ENCODE assay signal across 21 mouse cellular contexts in the genomic region with DNA sequence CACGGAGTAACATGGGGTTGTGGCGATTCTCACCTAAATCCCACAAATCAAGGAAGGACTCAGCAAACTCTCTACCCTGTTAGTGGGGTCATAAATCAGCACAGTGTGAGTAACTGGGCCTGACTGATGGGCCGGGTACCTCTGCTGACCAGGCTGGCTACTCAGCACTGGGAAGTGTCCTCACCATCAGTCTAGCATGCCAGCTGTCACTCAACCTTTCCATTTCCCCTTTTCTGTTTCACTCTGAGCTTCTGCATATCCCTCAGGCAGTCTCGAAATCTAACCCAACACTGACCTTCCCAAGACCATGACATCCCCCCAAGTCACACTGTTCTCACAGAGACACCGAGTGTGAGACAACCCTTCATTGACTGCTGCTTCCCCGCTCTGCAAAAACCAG.
A peak's percentile ranks its signal among the peaks of the same experiment; 100 is the strongest.
DNase-seq lines count a peak whose midpoint lies in the region; ATAC-seq and TF ChIP-seq lines count a peak whose summit lies in the region.
"Had no signal": no experiment of that assay in that cellular context is flagged by ENCODE, and none has a peak within 500 bp of the region (broad histone marks: within the 10 kb centered on the region; RNA-seq: fewer than 3 reads in every experiment).

No protein-coding gene starts in this region.

- DNase-seq in liver, adult 2 months (ENCODE audit: extremely low read depth, low read depth, low spot score): peak; percentile 5
- DNase-seq in spleen, postnatal 36 days (ENCODE audit: low spot score in 2 of 2): peak; percentile 68
- no peak for DNase-seq in spleen, adult 12 weeks (ENCODE audit: low spot score)
- DNase-seq in splenic B cell, adult 2 months (ENCODE audit: low read depth, low spot score): peak; percentile 72
- no peak for DNase-seq in kidney, adult 2 months
- DNase-seq: adrenal gland, postnatal 25 days; cerebellum, postnatal 25 days; gastrocnemius, postnatal 10 days; heart, postnatal 36 days; kidney, adult 18-20 months; kidney, postnatal 14 days; right cerebral cortex, postnatal 14 days had no signal

- no peaks in the 10 kb centered on the region for H3K9me3 ChIP-seq in liver, embryonic 12.5 days (replicated peaks)
- no peaks in the 10 kb centered on the region for H3K9me3 ChIP-seq in hindbrain, embryonic 12.5 days (replicated peaks)
- H3K9me3 ChIP-seq: limb, embryonic 12.5 days; liver, embryonic 15.5 days; midbrain, embryonic 13.5 days; neural tube, embryonic 15.5 days had no signal

- no peak for ATAC-seq in liver, embryonic 12.5 days
- ATAC-seq in granulocyte monocyte progenitor cell, adult 5-6 weeks (replicated peaks; ENCODE audit: poor library complexity, severe bottlenecking): peak; percentile 99
- ATAC-seq in hindbrain, embryonic 12.5 days (ENCODE audit: low FRiP score): no peak
- ATAC-seq: midbrain, embryonic 13.5 days had no signal

- H3K36me3 ChIP-seq in liver, adult 2 months (ENCODE audit: control insufficient read depth, insufficient read depth, low read length): no peaks in the 10 kb centered on the region
- no peaks in the 10 kb centered on the region for H3K36me3 ChIP-seq in liver, embryonic 12.5 days
- H3K36me3 ChIP-seq in splenic B cell, adult 2 months (ENCODE audit: control insufficient read depth, insufficient read depth, low read length, poor library complexity, severe bottlenecking): no peaks in the 10 kb centered on the region
- H3K36me3 ChIP-seq in kidney, adult 2 months (ENCODE audit: control insufficient read depth, insufficient read depth, low read length): no peaks in the 10 kb centered on the region
- H3K36me3 ChIP-seq in hindbrain, embryonic 12.5 days: no peaks in the 10 kb centered on the region
- H3K36me3 ChIP-seq: limb, embryonic 12.5 days; liver, embryonic 15.5 days; midbrain, embryonic 13.5 days; neural tube, embryonic 15.5 days had no signal

- H3K27me3 ChIP-seq in liver, adult 2 months (ENCODE audit: control insufficient read depth, insufficient read depth, low read length): no peaks in the 10 kb centered on the region
- H3K27me3 ChIP-seq in liver, embryonic 12.5 days (replicated peaks): 0 out of 2 replicates have a peak, but pooled peaks cover 4% of the 10 kb centered on the region
- no peaks in the 10 kb centered on the region for H3K27me3 ChIP-seq in splenic B cell, adult 2 months (ENCODE audit: control insufficient read depth, insufficient read depth, low read length, poor library complexity, severe bottlenecking)
- no peaks in the 10 kb centered on the region for H3K27me3 ChIP-seq in kidney, adult 2 months (replicated peaks; ENCODE audit: control insufficient read depth, insufficient read depth, low read length)
- H3K27me3 ChIP-seq in hindbrain, embryonic 12.5 days: no peaks in the 10 kb centered on the region
- H3K27me3 ChIP-seq: limb, embryonic 12.5 days; liver, embryonic 15.5 days; midbrain, embryonic 13.5 days; neural tube, embryonic 15.5 days had no signal

- TF ChIP-seq POLR2A in liver, adult 2 months (IDR thresholded peaks at IDR 0.05; ENCODE audit: extremely low read depth, insufficient read depth, low read length): no peak
- no peak for TF ChIP-seq POLR2A in kidney, adult 2 months (IDR thresholded peaks at IDR 0.05; ENCODE audit: low read depth, low read length)

- TF ChIP-seq CTCF in liver, adult 2 months (IDR thresholded peaks at IDR 0.05; ENCODE audit: low read depth, low read length): no peak
- TF ChIP-seq CTCF in kidney, adult 2 months (conservative IDR thresholded peaks at IDR 0.05; ENCODE audit: insufficient read depth, insufficient read length, low read depth, low read length): no peak

- H3K4me2 ChIP-seq in liver, embryonic 12.5 days: no peak overlapping the region
- no peak overlapping the region for H3K4me2 ChIP-seq in hindbrain, embryonic 12.5 days (replicated peaks)
- H3K4me2 ChIP-seq: limb, embryonic 12.5 days; liver, embryonic 15.5 days; midbrain, embryonic 13.5 days; neural tube, embryonic 15.5 days had no signal

- H3K79me2 ChIP-seq in liver, adult 2 months (ENCODE audit: control insufficient read depth, insufficient read depth, low read length): no peaks in the 10 kb centered on the region

- 81% methylated on average over 6 of the region's 6 CpGs for WGBS in liver, adult 2 months
- WGBS in liver, embryonic 12.5 days (ENCODE audit: insufficient replicate concordance): 54% methylated on average over 6 of the region's 6 CpGs
- WGBS in kidney, adult 2 months: 78% methylated on average over 6 of the region's 6 CpGs
- WGBS in hindbrain, embryonic 12.5 days: 84% methylated on average over 6 of the region's 6 CpGs

- H3K9ac ChIP-seq in liver, adult 2 months (ENCODE audit: low read depth, low read length): no peak overlapping the region
- no peak overlapping the region for H3K9ac ChIP-seq in liver, embryonic 12.5 days
- H3K9ac ChIP-seq in hindbrain, embryonic 12.5 days: no peak overlapping the region
- H3K9ac ChIP-seq: limb, embryonic 12.5 days; liver, embryonic 15.5 days; midbrain, embryonic 13.5 days; neural tube, embryonic 15.5 days had no signal

- no peak overlapping the region for H3K4me3 ChIP-seq in liver, adult 2 months (ENCODE audit: insufficient read depth, low read depth, low read length)
- no peak overlapping the region for H3K4me3 ChIP-seq in liver, embryonic 12.5 days
- no peak overlapping the region for H3K4me3 ChIP-seq in kidney, adult 2 months (ENCODE audit: insufficient read depth, low read depth, low read length)
- no peak overlapping the region for H3K4me3 ChIP-seq in hindbrain, embryonic 12.5 days
- H3K4me3 ChIP-seq: heart, adult 2 months; limb, embryonic 12.5 days; liver, embryonic 15.5 days; midbrain, embryonic 13.5 days; neural tube, embryonic 15.5 days had no signal

- no peaks in the 10 kb centered on the region for H3K4me1 ChIP-seq in liver, adult 2 months (ENCODE audit: control insufficient read depth, insufficient read depth, low read length)
- H3K4me1 ChIP-seq in liver, embryonic 12.5 days: peaks cover 30% of the 10 kb centered on the region
- no peaks in the 10 kb centered on the region for H3K4me1 ChIP-seq in kidney, adult 2 months (ENCODE audit: control insufficient read depth, insufficient read depth, low read length)
- no peaks in the 10 kb centered on the region for H3K4me1 ChIP-seq in hindbrain, embryonic 12.5 days
- H3K4me1 ChIP-seq: limb, embryonic 12.5 days; midbrain, embryonic 13.5 days; neural tube, embryonic 15.5 days had no signal

- no peak overlapping the region for H3K27ac ChIP-seq in liver, adult 2 months (replicated peaks; ENCODE audit: insufficient read depth, low read depth, low read length)
- H3K27ac ChIP-seq in liver, embryonic 12.5 days: no peak overlapping the region
- no peak overlapping the region for H3K27ac ChIP-seq in kidney, adult 2 months (ENCODE audit: insufficient read depth, low read depth, low read length)
- H3K27ac ChIP-seq in hindbrain, embryonic 12.5 days: no peak overlapping the region
- H3K27ac ChIP-seq: heart, adult 2 months; limb, embryonic 12.5 days; liver, embryonic 15.5 days; macrophage; midbrain, embryonic 13.5 days; neural tube, embryonic 15.5 days had no signal

Comparison
In these comparisons a context has a peak if more than half of its experiments do, and no peak if none do; other contexts are left out.
1. DNase-seq: peak in liver, adult 2 months (single experiment), spleen, postnatal 36 days (2 of 2) and splenic B cell, adult 2 months (single experiment); none in spleen, adult 12 weeks (single experiment) and kidney, adult 2 months (single experiment).